Mouse (Mus musculus) kidney, adult 9 months (tissue): ENCODE results near the gene Dnm3.

ENCODE experiments used
- DNase-seq: peaks from one replicate; pipeline ENCODE4 v3.0.0; 2022

Gene Dnm3

GRCm38 (mm10) chr1:162477246-162478209, at the start of gene Dnm3:
Dnm3 (minus strand) TSS chr1:162478034.
- DNase-seq = peak; percentile 97

- DNase-seq = no peak
These were observed 37.3 kb upstream of the Dnm3 start for GRCm38 (mm10) chr1:162515116-162515515.

GRCm38 (mm10) chr1:162510013-162510356, 32.2 kb upstream of the Dnm3 start:
- no peak for DNase-seq

- DNase-seq = peak; percentile 8
These were observed 31.6 kb upstream of the Dnm3 start for GRCm38 (mm10) chr1:162509329-162510012.

- no peak for DNase-seq
These were observed 30.6 kb upstream of the Dnm3 start for GRCm38 (mm10) chr1:162508211-162509005.

- no peak for DNase-seq
These were observed 28.7 kb upstream of the Dnm3 start for GRCm38 (mm10) chr1:162506516-162506915.

GRCm38 (mm10) chr1:162505649-162506048, 27.8 kb upstream of the Dnm3 start:
- DNase-seq = no peak

GRCm38 (mm10) chr1:162476531-162477080, 1.2 kb downstream of the Dnm3 start:
- DNase-seq = no peak

GRCm38 (mm10) chr1:162472949-162473348, 4.9 kb downstream of the Dnm3 start:
- no peak for DNase-seq

GRCm38 (mm10) chr1:162471089-162471488, 6.7 kb downstream of the Dnm3 start:
- DNase-seq = no peak

- DNase-seq = no peak
These were observed 8.0 kb downstream of the Dnm3 start for GRCm38 (mm10) chr1:162469752-162470280.

- peak; percentile 44 for DNase-seq
These were observed 14.2 kb downstream of the Dnm3 start for GRCm38 (mm10) chr1:162463676-162464075.

GRCm38 (mm10) chr1:162458711-162459110, 19.1 kb downstream of the Dnm3 start:
- DNase-seq = no peak

GRCm38 (mm10) chr1:162456861-162457260, 21.0 kb downstream of the Dnm3 start:
- no peak for DNase-seq

GRCm38 (mm10) chr1:162456406-162456805, 21.4 kb downstream of the Dnm3 start:
- DNase-seq = no peak

GRCm38 (mm10) chr1:162453578-162453977, 24.3 kb downstream of the Dnm3 start:
- DNase-seq = peak; percentile 59

- DNase-seq = no peak
These were observed 24.8 kb downstream of the Dnm3 start for GRCm38 (mm10) chr1:162453030-162453429.

GRCm38 (mm10) chr1:162449161-162449909, 28.5 kb downstream of the Dnm3 start:
- DNase-seq = no peak

- DNase-seq = no peak
These were observed 33.0 kb downstream of the Dnm3 start for GRCm38 (mm10) chr1:162444805-162445204.

- no peak for DNase-seq
These were observed 38.3 kb downstream of the Dnm3 start for GRCm38 (mm10) chr1:162439576-162439975.

- DNase-seq = no peak
These were observed 41.2 kb downstream of the Dnm3 start for GRCm38 (mm10) chr1:162436672-162437071.

GRCm38 (mm10) chr1:162428904-162429303, 48.9 kb downstream of the Dnm3 start:
- no peak for DNase-seq
